Mouse (Mus musculus) embryonic facial prominence, embryonic 13.5 days (tissue): ENCODE results near the gene Prkaca. TPM values are rescaled to one million over a fixed set of nuclear protein-coding genes. Genes with fewer than 3 reads are reported as not detected.

Experiments used
- ATAC-seq: fragments of 200-750 bp; cut with Nextera tagmentation; 2 replicates; pipeline ENCODE4 v1.8.0; 2017; ENCODE audit warnings: low read depth; ENCODE audit not compliant: insufficient number of reproducible peaks, insufficient read depth, low FRiP score, low TSS enrichment
- H3K27ac ChIP-seq: fragments of 300-500 bp; sonication (generic); 2 replicates; pipeline ENCODE4 v1.5.1; 2015; ENCODE audit warnings: moderate library complexity, mild to moderate bottlenecking, inconsistent platforms
- H3K27me3 ChIP-seq: fragments of 300-500 bp; sonication (generic); 2 replicates; pipeline ENCODE4 v1.6.1; 2015; ENCODE audit warnings: mild to moderate bottlenecking, inconsistent platforms
- H3K36me3 ChIP-seq: fragments of 300-500 bp; sonication (generic); 2 replicates; pipeline ENCODE4 v1.6.1; 2015; ENCODE audit warnings: mild to moderate bottlenecking, inconsistent platforms
- H3K4me1 ChIP-seq: fragments of 300-500 bp; sonication (generic); 2 replicates; pipeline ENCODE4 v1.6.1; 2015; ENCODE audit warnings: inconsistent platforms
- H3K4me2 ChIP-seq: fragments of 300-500 bp; sonication (generic); 2 replicates; pipeline ENCODE4 v1.6.1; 2015; ENCODE audit warnings: moderate library complexity, mild to moderate bottlenecking, inconsistent platforms
- H3K4me3 ChIP-seq: fragments of 300-500 bp; sonication (generic); 2 replicates; pipeline ENCODE4 v1.5.1; 2015; ENCODE audit warnings: mild to moderate bottlenecking, inconsistent platforms
- H3K9ac ChIP-seq: fragments of 300-500 bp; sonication (generic); 2 replicates; pipeline ENCODE4 v1.6.1; 2015; ENCODE audit warnings: mild to moderate bottlenecking, inconsistent platforms
- H3K9me3 ChIP-seq: fragments of 300-500 bp; sonication (generic); 2 replicates; pipeline ENCODE4 v1.6.1; 2016; ENCODE audit warnings: inconsistent platforms
- WGBS: fragments of 180-500 bp; shearing (Covaris S2); methylation state at CpG from one replicate; pipeline ENCODE4 v1.1.7; 2015; ENCODE audit warnings: mixed read lengths; 5-methylcytosine and 5-hydroxymethylcytosine counted together
- polyA plus RNA-seq: library from polyadenylated mRNA; unstranded; fragments of >200 nt; fragmentation: Nextera tagmentation; extraction: Ambion mirVana; gene quantifications from 2 replicates; pipeline ENCODE4 v1.2.1, GENCODE M21; 2015

Prkaca gene
- polyA plus RNA-seq, 1 experiment from 2014 or later: 159 TPM

- no peaks in the 10 kb centered on the region for H3K27me3 ChIP-seq
- peaks cover 44% of the 10 kb centered on the region for H3K36me3 ChIP-seq
Observed at GRCm38 (mm10) chr8:83995973-83996372, 23.2 kb downstream of the Prkaca start.

DNA sequence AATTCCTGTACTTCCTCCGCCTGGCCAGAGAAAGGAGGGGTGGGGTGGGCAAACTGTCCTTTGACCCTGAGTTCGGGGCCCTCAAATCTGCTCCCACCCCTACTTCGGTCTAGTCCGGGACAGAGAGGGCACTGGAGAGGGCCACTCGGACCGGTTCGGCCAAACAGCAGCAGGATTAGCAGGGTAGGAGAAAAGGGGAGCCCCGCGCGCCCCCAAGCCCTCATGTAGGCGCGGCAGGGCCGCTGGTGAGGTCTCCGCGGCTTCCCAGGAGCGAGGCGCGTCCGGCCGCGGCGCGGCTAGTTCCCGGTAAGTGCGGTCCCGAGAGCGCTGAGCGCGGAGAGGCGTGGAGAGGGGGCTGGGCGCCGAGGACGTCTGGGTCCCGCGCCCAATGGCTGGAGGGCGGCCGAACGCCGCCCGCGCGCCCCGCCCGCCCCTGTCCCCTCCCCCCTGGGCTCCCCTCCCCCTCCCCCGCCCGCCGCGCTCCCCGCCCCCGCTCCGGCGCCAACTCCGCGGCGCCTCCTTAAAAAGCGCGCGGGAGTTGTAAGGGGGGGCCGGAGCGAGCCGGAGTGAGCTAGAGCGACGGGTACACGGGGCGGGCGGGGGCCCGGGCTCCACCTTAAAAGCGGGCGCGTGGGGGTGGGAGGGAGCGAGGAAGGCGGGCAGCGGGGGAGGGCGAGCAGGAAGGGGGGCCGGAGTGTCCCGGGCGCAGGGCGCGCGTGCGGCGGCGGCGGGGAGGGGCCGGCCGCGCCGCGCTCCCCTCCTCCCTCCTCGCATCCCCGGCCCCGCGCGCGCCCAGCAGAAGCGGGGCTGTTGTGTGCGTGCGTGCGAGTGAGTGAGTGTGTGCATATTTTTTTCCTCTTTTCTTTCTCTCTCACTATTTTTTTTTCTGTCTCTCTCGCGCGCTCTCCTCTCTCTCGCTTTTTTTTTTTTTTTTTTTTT, 24.0 kb downstream of the Prkaca start:
- H3K4me3 ChIP-seq: peak overlapping the region; percentile 82
- H3K27me3 ChIP-seq: 0 out of 2 replicates have a peak, but pooled peaks cover 5% of the 10 kb centered on the region
- H3K27ac ChIP-seq: peak overlapping the region; percentile 99
- peak overlapping the region; percentile 90 for H3K9ac ChIP-seq
- H3K9me3 ChIP-seq: no peaks in the 10 kb centered on the region
- H3K4me2 ChIP-seq: peak overlapping the region; percentile 86
- H3K36me3 ChIP-seq: peaks cover 44% of the 10 kb centered on the region
- peak; percentile 79 for ATAC-seq
- peaks cover 34% of the 10 kb centered on the region for H3K4me1 ChIP-seq
- under 1% methylated on average over 53 of the region's 103 CpGs for WGBS

More at GRCm38 (mm10) chr8:83995973-83996372, 23.2 kb downstream of the Prkaca start:
- H3K4me2 ChIP-seq: peak overlapping the region; percentile 86
- H3K9ac ChIP-seq: peak overlapping the region; percentile 89
- H3K27ac ChIP-seq: peak overlapping the region; percentile 99
- WGBS: 14% methylated on average over 12 of the region's 12 CpGs
- H3K9me3 ChIP-seq: no peaks in the 10 kb centered on the region
- peak overlapping the region; percentile 82 for H3K4me3 ChIP-seq
- peaks cover 26% of the 10 kb centered on the region for H3K4me1 ChIP-seq
- no peak for ATAC-seq

DNA sequence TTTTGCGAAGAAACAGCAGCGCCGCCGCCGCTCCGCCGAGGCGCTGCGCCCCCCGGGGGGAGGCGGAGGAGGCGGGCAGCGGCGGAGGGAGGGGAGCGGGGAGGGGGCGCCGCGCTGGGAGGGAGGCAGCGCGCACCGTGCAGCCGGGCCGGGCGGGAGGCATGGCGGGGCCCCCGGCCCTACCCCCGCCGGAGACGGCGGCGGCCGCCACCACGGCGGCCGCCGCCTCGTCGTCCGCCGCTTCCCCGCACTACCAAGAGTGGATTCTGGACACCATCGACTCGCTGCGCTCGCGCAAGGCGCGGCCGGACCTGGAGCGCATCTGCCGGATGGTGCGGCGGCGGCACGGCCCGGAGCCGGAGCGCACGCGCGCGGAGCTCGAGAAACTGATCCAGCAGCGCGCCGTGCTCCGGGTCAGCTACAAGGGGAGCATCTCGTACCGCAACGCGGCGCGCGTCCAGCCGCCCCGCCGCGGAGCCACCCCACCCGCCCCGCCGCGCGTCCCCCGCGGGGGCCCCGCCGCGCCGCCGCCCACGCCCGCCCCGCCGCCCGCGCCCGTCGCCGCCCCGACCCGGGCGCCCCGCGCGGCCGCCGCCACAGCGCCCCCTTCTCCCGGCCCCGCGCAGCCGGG, 24.8 kb downstream of the Prkaca start, which contains the start of gene Samd1:
Samd1 (plus strand) TSS at position 162 of the 631 bp plus-strand sequence.
- H3K27ac ChIP-seq: peak within 1 kb of the TSS; percentile 99
- peaks cover 36% of the 10 kb centered on the region for H3K4me1 ChIP-seq
- peak within 1 kb of the TSS; percentile 82 for H3K4me3 ChIP-seq
- no peaks in the 10 kb centered on the region for H3K9me3 ChIP-seq
- H3K27me3 ChIP-seq: 0 out of 2 replicates have a peak, but pooled peaks cover 5% of the 10 kb centered on the region
- H3K9ac ChIP-seq: peak within 1 kb of the TSS; percentile 90
- peaks cover 42% of the 10 kb centered on the region for H3K36me3 ChIP-seq
- under 1% methylated on average over 56 of the region's 112 CpGs for WGBS
- no peak for ATAC-seq
- peak within 1 kb of the TSS; percentile 86 for H3K4me2 ChIP-seq

DNA sequence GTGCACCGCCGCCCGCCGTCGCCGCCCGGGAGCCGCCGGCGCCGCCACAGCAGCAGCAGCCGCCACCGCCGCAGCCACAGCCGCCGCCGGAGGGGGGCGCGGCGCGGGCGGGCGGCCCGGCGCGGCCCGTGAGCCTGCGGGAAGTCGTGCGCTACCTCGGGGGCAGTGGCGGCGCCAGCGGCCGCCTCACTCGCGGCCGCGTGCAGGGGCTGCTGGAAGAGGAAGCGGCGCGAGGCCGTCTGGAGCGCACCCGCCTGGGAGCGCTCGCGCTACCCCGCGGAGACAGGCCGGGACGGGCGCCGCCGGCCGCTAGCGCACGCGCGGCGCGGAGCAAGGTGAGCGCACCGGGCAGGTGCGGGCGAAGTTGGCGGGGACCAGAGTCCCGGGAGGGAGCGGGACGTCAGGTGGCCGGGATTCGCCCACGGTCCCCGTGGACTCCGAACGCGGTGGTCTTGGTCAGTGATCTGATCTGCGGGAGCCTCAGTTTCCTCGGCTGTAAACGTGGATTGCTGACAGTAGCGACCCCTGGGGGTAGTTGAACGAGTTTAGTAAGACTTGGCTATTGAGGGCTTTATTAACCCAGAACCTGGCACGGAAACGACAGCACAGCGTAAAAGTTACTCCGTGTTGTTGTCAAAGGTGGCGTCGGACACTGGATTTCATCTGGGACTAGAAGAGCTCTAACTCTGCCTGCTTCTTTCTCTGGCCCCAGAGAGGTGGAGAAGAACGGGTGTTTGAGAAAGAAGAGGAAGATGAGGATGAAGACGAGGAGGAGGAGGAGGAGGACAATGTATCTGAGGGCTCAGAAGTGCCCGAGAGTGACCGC, 25.7 kb downstream of the Prkaca start:
- H3K4me3 ChIP-seq: peak overlapping the region; percentile 82
- peaks cover 44% of the 10 kb centered on the region for H3K4me1 ChIP-seq
- 0 out of 2 replicates have a peak, but pooled peaks cover 5% of the 10 kb centered on the region for H3K27me3 ChIP-seq
- H3K9me3 ChIP-seq: no peaks in the 10 kb centered on the region
- peak overlapping the region; percentile 77 for H3K4me2 ChIP-seq
- peaks cover 39% of the 10 kb centered on the region for H3K36me3 ChIP-seq
- peak overlapping the region; percentile 89 for H3K27ac ChIP-seq
- 1% methylated on average over 68 of the region's 92 CpGs for WGBS
- ATAC-seq: no peak
- peak overlapping the region; percentile 83 for H3K9ac ChIP-seq

- peak overlapping the region; percentile 83 for H3K9ac ChIP-seq
- peaks cover 34% of the 10 kb centered on the region for H3K36me3 ChIP-seq
- peak overlapping the region; percentile 77 for H3K4me2 ChIP-seq
- H3K27me3 ChIP-seq: 0 out of 2 replicates have a peak, but pooled peaks cover 5% of the 10 kb centered on the region
- peaks cover 50% of the 10 kb centered on the region for H3K4me1 ChIP-seq
- no peak for ATAC-seq
- peak overlapping the region; percentile 82 for H3K4me3 ChIP-seq
- WGBS: 62% methylated on average over 16 of the region's 16 CpGs
- no peak overlapping the region for H3K27ac ChIP-seq
- no peaks in the 10 kb centered on the region for H3K9me3 ChIP-seq
Observed at GRCm38 (mm10) chr8:83999057-83999705, 26.4 kb downstream of the Prkaca start.

DNA sequence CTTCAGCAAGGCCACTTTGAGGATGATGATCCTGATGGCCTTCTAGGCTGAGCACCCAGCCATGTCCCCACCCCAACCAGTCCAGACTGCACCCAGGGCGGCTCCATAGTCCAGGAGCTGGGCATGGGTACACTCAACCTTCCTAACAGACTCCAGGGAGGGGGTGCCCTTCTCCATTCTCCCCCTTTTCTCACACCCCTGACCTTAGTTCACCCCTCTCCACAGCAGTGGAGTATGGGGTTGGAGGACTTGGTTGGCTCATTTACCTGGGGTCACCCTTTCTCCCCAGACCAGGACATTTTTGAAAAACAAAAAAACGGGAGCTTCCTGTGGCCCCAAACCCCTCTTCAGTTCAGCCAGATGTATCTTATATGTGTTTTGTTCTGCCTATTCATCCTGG, 27.0 kb downstream of the Prkaca start:
- Histone ChIP-seq H3K4me1 (peaks cover 52% of the 10 kb centered on the region), H3K4me2 (peak overlapping the region; percentile 77), H3K27ac (no peak overlapping the region), H3K9ac (peak overlapping the region; percentile 83), H3K27me3 (0 out of 2 replicates have a peak, but pooled peaks cover 5% of the 10 kb centered on the region), H3K9me3 (no peaks in the 10 kb centered on the region), H3K36me3 (peaks cover 28% of the 10 kb centered on the region), H3K4me3 (peak overlapping the region; percentile 82; the same call in 1 of the 2 replicates)
- 92% methylated on average over 2 of the region's 2 CpGs for WGBS
- ATAC-seq: no peak

- ATAC-seq: no peak
- Histone ChIP-seq H3K9me3 (no peaks in the 10 kb centered on the region), H3K9ac (peak within 1 kb of the TSS; percentile 53), H3K4me2 (peak within 1 kb of the TSS; percentile 46), H3K4me3 (peak within 1 kb of the TSS; percentile 23), H3K4me1 (peaks cover 49% of the 10 kb centered on the region), H3K36me3 (peaks cover 24% of the 10 kb centered on the region), H3K27ac (no peak within 1 kb of the TSS), H3K27me3 (0 out of 2 replicates have a peak, but pooled peaks cover 5% of the 10 kb centered on the region)
- 26% methylated on average over 61 of the region's 61 CpGs for whole genome bisulfite sequencing
Observed at GRCm38 (mm10) chr8:84001281-84002000, 28.6 kb downstream of the Prkaca start, which contains the start of gene 1700067K01Rik. TSS of gene 1700067K01Rik (plus strand) at chr8:84001502.

- H3K9ac ChIP-seq: no peak overlapping the region
- no peaks in the 10 kb centered on the region for H3K9me3 ChIP-seq
- H3K4me2 ChIP-seq: peak overlapping the region; percentile 90
- 0 out of 2 replicates have a peak, but pooled peaks cover 5% of the 10 kb centered on the region for H3K27me3 ChIP-seq
- no peak overlapping the region; the same call in 1 of the 2 replicates for H3K27ac ChIP-seq
- 63% methylated on average over 12 of the region's 12 CpGs for WGBS
- no peak overlapping the region for H3K4me3 ChIP-seq
- peaks cover 24% of the 10 kb centered on the region for H3K36me3 ChIP-seq
- peaks cover 49% of the 10 kb centered on the region for H3K4me1 ChIP-seq
- ATAC-seq: no peak
Observed at GRCm38 (mm10) chr8:84002957-84003611, 30.3 kb downstream of the Prkaca start.

- Histone ChIP-seq H3K4me1 (peaks cover 47% of the 10 kb centered on the region), H3K4me2 (peak overlapping the region; percentile 90), H3K9ac (peak overlapping the region; percentile 85), H3K4me3 (peak overlapping the region; percentile 61), H3K36me3 (peaks cover 24% of the 10 kb centered on the region), H3K27me3 (0 out of 2 replicates have a peak, but pooled peaks cover 5% of the 10 kb centered on the region), H3K27ac (peak overlapping the region; percentile 94), H3K9me3 (no peaks in the 10 kb centered on the region)
- ATAC-seq: no peak
- 62% methylated on average over 6 of the region's 6 CpGs for WGBS
Observed at GRCm38 (mm10) chr8:84003612-84004246, 30.9 kb downstream of the Prkaca start.
